Mouse (Mus musculus): ENCODE results near the gene Rpl29.

Gene Rpl29

DNA sequence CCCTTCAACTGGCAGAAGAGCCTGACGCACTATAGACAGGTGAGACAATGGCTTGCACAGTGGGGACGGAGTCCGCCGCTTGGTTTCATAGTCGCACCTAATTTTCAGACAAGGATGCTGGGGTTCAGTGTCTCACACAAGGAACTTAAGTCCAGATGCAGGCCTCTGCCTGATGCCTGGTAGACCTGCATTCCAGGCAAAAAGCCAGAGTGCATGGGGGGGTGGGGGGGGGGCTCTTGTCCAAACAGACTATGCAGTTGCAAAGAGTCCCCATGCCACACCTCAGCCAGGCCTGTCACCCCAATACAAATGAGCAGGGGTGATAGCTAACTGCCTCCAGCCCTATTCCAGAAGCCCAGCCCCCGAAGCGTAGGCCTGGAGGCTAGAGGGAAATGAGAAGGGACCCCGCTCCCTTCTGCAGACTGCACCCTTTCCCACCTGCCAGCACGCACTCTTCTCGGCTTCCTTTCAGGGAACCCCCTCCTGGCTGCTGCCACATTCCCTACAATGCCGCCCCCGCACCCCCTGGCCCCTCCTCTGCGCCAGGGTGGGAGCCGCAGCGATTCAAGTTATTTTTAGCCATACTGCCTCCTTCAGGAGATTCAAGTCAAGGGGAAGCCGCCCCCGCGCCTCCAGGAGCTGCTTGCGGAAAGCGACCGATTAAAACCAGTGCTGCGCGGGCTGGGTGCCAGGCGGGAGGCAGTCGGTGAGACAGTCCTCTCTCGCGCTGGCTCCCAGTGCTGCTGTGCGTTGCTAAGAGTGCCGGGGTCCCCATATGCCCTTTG, 11.2 kb upstream of the Rpl29 start:
- peak; percentile 69 for DNase-seq (ENCODE audit: low spot score)

DNA sequence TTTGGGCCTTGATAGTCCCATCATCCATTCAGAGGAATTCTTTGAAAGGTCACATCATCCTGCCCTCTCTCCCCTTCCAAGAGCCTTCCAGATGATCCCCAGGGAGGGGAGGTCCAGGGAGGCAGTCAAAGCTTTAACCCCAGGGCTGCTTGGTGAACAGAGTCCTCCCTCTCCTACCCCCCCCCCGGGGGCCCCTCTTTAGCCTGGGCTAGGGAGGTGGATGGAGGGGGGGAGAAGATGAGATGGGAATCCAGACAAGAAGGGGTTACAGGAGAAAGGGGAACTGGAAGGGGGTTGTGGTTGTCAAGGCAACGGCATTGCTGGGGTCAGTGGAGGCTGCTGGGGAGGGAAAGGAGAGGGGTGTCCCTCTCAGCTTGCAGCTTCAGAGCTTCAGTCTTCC, 8.6 kb upstream of the Rpl29 start:
- DNase-seq (ENCODE audit: low spot score), result no peak

DNA sequence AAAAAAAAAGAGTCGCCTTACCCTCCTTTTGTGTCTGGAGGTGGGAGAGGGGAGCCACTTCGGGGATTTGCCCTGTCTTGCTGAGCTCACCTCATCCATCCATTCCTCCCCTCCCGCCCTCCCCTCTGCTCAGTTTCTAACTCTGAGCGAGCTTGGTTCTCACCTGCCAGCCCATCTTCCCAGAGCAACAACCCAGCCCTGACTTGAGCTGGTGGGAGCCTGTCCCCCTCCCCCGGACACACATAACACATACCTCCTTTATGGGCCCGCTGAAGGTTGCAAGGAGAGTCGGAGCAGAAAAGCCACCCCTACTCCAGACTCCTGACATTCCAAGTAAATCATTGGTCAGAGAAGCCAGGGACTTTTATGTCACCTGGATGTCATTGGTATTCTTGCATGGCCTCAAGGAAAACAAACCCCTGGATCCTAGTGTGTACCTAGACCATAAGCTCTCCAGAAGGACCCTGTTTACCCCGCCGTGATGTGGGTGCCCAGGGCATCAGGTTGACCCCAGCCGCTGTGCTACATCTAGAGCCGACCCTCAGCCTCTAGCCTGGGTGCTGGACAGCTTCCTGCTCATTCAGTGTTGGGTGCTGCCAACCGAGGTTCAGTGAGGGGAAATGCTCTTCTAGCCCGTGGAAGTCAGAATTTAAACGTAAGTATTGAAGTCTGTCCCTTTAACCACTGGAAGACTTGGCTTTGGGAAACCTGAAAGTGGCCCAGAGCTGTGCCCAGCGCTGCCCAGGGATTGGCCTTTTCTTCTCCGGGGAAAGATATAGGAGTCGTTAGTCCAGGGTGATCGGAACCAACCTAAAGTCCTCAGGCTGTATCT, 8.0 kb upstream of the Rpl29 start:
- no peak for DNase-seq (ENCODE audit: low spot score)

DNA sequence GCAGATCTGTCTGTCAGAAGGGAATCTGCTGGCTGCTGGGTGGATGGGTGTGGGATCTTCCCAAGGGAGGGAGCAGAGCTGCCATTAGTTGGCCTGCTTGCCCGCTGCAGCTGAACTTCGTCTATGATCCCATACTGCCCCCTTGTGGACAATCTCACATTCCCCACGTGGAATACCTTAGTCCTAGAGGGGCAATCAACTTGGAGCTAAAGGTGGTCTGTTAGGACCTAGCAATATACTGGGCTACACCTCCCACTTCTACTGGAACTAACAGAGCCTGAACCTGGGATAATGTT, 7.4 kb upstream of the Rpl29 start:
- peak; percentile 94 for DNase-seq (ENCODE audit: low spot score)

DNA sequence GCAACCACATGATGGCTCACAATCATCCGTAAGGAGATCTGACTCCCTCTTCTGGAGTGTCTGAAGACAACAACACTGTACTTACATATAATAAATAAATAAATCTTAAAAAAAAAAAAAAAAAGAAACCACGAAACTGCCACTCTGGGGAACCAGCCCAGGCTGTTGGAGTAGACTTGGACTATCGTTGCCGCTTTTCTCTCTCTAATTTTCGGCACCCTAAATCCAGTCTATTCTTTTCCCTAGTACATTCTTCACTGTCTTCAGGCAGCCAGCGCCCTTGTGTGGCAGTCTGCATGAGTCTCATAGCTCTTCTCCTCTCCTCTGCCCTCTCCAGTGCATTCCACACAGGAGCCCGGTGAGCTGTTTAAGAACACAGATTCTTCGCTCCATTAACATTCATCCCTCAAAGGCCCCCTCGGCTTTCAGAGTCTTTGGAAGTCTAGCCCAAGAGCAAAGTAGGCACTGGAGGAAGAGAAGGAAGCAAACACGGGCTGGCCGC, 484 bp upstream of the Rpl29 start:
- no peak for DNase-seq (ENCODE audit: low spot score)

DNA sequence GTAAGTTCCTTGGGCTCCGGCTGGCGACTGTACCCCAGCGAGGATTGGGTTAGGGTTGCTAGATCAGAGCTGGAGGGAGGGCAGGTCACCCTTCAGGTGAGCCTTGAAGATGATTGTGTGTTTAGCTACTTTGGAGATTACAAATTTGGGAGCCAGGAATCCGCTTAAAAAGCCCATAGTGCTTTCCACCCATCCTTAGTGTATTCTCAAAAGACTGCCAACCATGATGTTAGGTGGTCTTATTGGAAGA, 686 bp downstream of the Rpl29 start:
- no peak for DNase-seq (ENCODE audit: low spot score)

DNA sequence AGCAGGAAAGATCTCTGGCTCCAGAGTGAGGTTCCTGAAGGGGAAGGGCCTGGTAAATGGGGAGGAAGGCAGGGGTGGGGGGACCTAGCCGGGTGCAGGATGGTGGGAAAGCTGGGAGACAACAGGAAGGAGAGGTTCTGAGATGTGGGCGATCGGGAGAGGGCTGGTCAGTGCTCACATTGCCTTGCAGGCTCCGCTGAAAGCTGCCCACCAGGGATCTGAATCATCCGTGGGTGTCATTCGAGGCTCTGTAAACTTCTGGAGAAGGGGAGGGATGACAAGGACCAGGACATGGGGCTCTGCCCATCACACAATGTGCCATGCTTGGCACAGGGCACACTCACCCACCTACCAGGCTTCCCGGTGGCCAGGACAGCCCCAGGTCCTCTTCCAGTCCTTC, 4.1 kb downstream of the Rpl29 start:
- DNase-seq (ENCODE audit: low spot score), result no peak

DNA sequence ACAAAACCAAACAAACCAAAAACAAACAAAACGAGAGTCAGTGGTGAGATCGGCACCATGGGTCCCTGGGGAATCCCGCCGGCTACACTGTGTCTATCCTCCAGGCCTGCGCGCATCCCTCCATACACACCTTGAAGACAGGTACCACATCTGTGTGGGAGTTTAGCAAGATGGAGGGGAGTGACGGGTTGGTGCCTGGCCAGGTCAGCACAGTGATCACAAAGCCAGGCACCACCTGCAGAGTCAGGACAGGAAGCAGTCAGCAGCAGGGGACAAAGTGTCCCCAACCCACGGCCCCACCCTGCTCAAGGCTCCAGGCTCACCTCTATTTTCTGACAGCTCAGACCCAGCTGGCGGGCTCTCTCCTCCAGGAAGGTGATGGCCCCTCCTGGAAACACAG, 7.3 kb downstream of the Rpl29 start:
- no peak for DNase-seq (ENCODE audit: low spot score)

DNA sequence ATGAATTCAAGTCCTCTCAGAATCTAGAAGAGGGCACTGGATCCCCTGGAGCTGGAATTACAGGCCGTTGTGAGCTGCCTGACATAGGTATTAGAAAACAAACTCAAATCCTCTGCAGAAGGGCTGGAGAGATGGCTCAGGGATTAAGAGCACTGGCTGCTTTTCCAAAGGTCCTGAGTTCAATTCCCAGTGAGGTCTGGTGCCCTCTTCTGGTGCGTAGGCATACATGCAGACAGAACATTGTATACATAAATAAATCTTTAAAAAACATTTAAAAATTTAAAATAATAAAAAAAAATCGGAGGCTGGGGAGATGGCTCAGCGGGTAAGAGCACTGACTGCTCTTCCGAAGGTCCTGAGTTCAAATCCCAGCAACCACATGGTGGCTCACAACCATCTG, 13.4 kb downstream of the Rpl29 start:
- no peak for DNase-seq (ENCODE audit: low spot score)

DNA sequence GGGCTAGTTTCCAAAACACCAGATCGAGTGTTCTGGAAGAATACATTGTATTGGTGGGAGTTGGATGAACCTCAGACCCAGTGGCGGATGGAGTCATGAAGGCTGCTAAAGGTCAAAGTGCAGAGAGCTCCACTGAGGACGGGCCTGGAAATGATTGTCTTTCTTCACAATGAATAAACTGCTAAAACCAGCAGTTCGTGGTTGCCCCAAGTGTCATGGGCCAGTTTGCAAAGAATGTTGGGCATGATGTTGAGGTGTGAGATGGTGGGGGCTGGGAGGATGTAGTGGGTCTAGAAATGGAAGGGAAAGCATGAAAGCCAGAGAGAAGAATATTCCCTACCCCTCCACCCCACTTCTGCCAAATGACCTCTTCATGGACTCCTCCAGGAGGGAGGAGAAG, 15.6 kb downstream of the Rpl29 start:
- no peak for DNase-seq (ENCODE audit: low spot score)

DNA sequence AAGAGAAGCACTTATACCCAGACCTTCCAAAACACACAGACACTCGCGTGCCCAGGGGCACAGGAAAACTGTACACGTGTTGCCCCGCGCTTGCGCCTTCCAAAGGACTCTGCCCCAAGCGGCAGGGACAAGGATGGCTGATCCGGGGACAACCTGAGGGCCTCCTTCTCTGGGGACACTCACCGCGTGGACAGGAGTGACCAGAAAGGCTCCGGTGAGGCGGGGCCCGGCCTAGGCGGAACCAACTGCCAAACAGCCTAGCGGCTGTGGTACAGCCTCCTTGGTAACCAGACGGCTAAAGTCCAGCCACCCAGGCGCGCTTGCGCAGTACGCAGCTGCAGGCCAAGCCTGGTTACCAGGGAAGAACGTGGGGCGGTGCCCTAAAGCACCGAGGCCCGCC, 18.1 kb downstream of the Rpl29 start, which contains the start of the genes Abhd14b and Abhd14a:
Gene Abhd14b, plus strand, starts transcription at position 112 of the 400 bp plus-strand sequence.
Gene Abhd14a, minus strand, starts transcription at position 331 of the 400 bp plus-strand sequence.
- DNase-seq (ENCODE audit: low spot score), result peak; percentile 79

DNA sequence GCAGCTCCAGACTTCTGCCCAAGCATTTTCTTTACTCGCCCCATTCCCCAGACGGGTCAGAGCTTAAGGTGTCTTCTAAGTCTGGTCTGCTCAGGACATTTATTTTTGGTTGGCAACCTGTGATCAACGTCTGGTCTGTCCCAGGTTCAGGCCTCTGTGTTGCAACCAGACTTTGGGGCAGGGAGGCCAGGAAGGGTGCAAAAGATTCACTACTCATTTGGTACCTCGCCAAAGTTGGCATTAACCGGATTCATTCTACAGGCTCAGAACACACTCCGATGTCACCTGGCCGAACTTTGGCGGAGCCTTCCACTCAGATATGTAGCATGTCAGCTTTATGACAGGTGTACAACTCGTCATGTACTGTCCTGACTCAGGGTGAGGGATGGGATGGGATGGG, 18.7 kb downstream of the Rpl29 start:
- no peak for DNase-seq (ENCODE audit: low spot score)

DNA sequence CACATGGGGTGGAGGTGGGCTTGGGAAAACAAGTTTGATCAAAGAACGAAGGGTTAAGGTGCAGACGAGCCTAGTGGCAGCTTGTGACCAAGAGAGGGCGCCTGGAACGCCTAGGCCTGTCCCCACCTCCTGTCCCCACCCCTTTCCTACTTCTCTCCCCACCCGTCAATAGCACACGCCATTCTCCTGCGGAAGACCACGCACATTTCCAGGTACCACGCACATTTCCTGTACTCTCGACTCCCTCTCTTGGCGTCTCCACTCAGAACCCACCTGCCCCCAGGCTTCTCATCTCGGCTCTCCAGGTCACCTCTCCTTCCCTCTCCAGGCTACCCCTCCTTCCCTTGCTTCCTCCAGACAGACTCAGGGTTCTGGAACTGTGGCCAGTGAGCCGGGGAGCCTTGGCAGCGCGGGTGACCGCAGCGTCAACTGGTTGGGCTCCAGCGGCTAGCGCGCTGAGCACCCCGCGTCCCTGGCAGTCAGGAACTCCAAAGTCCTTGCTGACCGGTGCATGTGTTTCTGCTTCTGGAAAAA, 19.3 kb downstream of the Rpl29 start:
- no peak for DNase-seq (ENCODE audit: low spot score)

DNA sequence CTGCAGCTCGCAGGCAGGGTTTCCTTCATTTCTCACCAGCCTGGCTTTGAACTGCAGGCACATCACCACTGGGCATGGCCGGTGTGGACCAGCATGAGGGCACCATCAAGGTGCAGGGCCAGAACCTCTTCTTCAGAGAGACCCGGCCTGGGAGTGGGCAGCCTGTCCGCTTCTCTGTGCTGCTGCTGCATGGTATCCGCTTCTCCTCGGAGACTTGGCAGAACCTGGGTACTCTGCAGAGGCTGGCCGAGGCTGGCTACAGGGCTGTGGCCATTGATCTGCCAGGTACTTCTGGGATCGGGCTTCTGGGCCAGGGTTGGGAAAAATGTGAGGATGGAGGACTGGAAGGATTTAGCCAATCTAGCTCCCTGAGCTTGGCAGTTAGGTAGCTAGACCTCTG, 20.7 kb downstream of the Rpl29 start:
- DNase-seq (ENCODE audit: low spot score), result no peak

DNA sequence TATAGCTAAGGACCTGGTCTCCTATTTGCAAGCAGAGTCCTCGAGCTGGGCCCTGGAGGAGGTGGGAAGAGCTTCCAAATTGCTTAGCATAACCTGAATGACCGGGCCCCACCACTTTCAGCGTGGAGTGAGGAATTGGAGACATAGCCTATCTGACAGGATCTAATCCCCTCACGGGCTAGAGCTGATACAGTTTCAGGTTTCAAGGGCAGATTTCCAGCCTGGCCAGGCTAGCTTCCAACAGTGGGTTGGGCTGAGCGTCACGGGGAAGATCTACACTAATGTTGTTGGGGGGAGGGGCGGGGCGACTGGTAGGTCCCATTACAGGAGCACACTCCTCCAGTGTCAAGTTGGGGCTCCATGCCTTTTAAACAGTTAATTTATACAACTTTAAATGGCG, 21.4 kb downstream of the Rpl29 start:
- DNase-seq (ENCODE audit: low spot score), result no peak

DNA sequence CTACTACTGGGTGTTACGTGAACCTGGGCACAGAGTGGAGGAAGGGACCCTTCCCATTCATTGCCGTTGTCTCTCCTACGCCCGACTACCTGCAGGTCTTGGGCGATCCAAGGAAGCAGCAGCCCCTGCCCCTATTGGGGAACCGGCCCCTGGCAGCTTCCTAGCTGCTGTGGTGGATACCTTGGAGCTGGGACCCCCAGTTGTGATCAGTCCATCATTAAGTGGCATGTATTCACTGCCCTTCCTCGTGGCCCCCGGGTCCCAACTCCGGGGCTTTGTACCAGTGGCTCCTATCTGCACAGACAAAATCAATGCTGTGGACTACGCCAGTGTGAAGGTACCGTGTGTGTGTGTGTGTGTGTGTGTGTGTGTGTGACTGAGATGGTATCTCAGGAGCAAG, 22.0 kb downstream of the Rpl29 start:
- DNase-seq (ENCODE audit: low spot score), result no peak

DNA sequence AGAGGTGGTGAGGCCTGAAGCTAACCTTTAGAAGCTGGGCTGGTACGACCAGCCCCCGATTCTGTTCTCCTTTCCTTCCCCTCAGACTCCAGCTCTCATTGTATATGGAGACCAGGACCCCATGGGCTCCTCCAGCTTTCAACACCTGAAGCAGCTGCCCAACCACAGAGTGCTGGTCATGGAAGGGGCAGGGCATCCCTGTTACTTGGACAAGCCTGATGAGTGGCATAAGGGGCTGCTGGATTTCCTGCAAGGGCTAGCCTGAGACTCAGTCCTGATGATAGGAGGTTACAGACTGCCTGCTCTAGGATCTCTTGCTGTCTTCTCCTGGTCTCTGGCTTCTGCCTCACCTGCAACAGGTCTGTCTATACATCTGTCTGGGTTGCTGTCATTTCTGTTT, 22.6 kb downstream of the Rpl29 start:
- DNase-seq (ENCODE audit: low spot score), result no peak

DNA sequence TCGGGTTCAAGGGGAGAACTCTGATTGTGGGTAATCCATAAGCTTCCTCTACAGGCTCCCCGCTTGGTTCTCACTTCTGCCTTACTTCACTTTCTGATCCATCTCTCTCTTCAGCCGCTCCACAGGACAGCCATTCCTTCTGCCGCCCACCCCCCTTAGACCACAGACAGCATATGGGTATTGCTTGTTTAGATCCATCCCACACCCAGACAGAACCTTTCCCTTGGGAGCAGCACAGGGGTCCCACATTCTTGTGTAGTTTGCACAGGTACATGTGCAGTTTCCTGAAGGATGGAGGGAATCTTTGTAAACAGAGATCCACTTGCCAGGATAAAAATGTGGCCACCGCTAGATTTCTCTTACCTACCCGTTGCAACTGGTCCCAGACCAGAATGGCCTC, 23.1 kb downstream of the Rpl29 start:
- no peak for DNase-seq (ENCODE audit: low spot score)

DNA sequence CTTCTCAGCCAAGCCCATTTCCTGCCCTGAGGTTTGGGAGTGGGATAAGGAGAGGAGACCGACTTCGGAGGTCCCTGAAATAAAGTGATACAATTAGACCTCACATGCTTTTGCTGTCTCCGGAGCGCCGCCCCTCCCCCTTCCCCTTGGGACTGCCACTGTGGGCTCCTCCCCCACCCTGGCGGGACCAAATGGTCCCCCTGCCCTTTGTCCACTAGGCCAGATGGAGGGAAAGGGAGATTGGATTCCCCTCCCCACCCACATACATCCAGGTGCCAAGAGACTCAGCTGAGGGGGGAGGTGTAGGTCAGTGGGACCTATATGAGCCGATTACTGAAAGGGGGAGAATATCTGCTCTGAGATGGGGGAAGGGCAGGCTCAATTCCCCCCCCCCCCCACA, 23.6 kb downstream of the Rpl29 start:
- no peak for DNase-seq (ENCODE audit: low spot score)

DNA sequence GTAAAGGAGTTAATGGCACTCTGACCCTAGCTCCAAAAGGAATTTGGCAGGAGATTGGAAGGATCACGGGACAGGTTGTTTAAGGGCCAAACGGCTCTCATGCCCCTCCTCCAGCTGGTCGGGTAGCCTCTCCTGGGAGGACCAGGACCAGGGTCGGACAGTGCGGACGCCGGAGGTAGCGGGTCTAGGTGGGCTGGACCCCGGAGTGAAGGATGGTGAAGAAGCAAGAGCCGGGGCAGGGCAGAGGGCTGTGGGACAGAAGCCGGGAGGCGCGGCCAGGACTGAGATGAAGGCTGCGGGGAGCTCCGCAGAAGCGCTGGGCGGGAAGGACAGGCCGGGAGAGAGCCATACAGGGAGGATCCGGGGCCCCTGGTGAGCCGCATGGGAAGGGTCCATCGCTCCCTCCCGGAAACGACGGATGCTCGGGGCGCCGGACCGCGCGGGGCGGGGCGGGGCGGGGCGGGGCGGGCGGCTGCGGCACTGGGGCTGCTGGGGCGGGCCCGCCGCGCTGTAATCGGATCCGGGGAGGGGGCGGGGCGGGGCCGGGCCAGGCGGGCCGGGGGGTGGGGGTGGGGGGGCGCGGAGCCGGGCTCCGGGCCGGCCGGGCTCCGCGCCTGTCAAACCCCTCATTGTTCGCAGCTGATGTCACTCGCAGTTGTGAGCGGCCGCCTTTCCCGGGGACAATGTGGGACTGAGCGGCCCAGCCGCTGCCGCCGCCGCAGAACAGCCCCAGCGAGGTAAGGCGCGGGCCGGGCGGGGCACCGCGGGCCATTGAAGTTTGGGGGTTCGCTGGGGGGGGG, 24.2 kb downstream of the Rpl29 start, which contains the start of gene Pcbp4:
Gene Pcbp4, plus strand, starts transcription at position 21 of the 800 bp plus-strand sequence.
- DNase-seq (ENCODE audit: low spot score), result no peak

DNA sequence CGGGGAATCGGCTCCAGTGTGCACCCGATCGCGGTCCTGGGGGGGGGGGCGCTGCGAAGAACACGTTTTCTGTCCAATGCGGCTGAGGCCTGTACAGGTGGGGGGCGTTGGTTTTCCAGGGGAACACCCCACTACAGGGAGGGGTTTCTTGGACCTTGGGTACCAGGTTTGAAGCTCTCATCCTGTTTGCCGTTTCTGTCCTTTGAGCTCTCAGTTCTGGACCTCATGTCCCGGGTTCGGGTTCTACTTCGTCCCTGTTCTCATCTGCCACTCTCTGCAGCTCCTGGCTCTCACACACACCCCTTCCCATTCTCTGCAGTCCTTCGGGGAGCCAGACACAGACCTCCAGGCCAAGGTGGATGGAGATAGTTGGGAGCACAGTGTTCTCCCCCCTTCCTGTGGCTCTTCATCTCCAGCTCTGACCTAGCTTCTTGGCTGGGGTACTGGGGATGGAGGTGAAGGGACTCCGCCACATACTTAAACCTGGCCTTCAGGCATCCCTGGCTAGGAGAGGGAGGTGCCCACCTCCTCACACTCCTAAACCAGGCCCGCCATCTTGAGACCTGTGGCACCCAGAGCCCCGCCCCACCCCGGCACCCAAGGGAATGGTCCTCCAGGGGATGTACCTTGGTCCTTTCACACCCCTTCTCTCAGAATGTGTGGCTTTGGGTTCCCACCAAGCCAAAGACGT, 25.0 kb downstream of the Rpl29 start:
- DNase-seq (ENCODE audit: low spot score), result no peak
